Mouse (Mus musculus) large intestine, adult 2 months (tissue): ENCODE measurements at regions not wholly inside any gene's neighbourhood (a gene's known extent, or its start where the extent isn't known, plus 50 kb on each side); places are given as distances from the start of the nearest gene placed in this dataset.
"Not testable (repeated sequence)": the region's sequence is repeated elsewhere in the genome, so short reads cannot be mapped to it uniquely, and the experiment has no call there.

ENCODE experiments used
- DNase-seq: peaks from one replicate; pipeline ENCODE4 v3.0.0-alpha.2; 2012; ENCODE audit warnings: low read depth, low spot score
- WGBS: fragments of 180-500 bp; shearing (Covaris S2); methylation state at CpG from one replicate; pipeline ENCODE4 v1.1.7; 2018; 5-methylcytosine and 5-hydroxymethylcytosine counted together

- no peak for DNase-seq
- 26% methylated on average over 3 of the region's 3 CpGs for WGBS
Observed at GRCm38 (mm10) chr11:24293209-24293608, 215.4 kb downstream of the Bcl11a start.

DNA sequence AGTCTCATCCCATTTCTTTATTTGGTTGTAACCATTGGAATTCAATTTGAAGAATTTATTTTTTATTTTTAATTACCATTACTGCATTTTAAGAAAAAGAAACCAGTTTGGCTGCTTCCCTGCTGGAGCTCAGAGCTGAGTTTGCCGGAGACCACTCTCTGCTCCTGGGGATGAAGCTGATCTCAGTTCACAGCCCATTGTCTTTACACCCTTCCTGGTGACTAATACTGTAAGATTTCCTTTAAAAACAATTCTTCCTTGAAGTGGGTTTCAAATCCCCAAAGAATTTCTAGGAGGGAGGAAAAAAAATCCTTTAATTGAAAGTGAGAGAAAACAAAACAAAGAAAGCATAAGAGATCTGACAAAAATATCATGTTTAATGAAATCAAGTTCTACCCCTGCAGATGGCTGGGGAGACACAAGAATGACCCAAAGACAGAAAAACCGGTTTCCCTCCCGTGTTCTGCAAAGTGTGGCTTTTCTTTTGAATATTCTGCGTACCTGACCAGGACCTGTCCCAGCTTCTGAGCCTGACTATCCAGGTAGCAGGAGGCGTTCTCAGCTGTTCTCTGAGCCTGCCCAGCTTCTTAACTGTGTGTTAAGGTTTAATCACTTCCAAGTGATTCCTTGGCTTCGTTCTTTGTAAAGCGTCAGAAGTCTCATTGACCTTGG lies 216.1 kb downstream of the Bcl11a start:
- DNase-seq: no peak
- WGBS: 91% methylated on average over 7 of the region's 7 CpGs

- WGBS: 41% methylated on average over 12 of the region's 12 CpGs
- no peak for DNase-seq
Observed at GRCm38 (mm10) chr11:24296893-24297624, 219.2 kb downstream of the Bcl11a start.

- 75% methylated on average over 5 of the region's 5 CpGs for WGBS
- DNase-seq: no peak
Observed at GRCm38 (mm10) chr11:24297763-24298162, 219.9 kb downstream of the Bcl11a start.

- 81% methylated on average over 4 of the region's 4 CpGs for WGBS
- no peak for DNase-seq
Observed at GRCm38 (mm10) chr11:24300351-24300750, 222.5 kb downstream of the Bcl11a start.

- no peak for DNase-seq
- WGBS: 85% methylated on average over 3 of the region's 3 CpGs
Observed at GRCm38 (mm10) chr11:24301201-24301600, 223.3 kb downstream of the Bcl11a start.

DNA sequence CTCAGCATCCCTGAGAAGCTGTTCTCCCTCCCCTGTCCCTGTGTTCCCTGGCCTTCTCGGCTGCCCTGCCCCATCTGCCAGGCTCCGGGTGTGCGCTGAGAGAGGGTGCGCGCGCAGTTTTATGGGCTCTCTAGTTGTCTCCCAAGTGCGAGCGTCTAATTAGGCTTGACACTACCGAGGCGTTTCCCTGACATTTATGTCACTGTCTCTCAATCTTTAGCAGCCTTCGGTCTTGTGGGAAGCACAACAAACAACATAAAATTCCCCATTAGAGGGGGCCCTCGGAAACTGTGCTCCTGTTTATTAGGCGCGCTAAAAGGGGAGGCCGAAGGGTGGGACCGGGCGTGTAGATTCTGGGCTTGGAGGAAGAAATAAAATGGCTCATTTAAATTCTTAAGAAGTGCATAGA lies 227.3 kb downstream of the Bcl11a start:
- peak; percentile 80 for DNase-seq
- 8% methylated on average over 17 of the region's 17 CpGs for WGBS

DNA sequence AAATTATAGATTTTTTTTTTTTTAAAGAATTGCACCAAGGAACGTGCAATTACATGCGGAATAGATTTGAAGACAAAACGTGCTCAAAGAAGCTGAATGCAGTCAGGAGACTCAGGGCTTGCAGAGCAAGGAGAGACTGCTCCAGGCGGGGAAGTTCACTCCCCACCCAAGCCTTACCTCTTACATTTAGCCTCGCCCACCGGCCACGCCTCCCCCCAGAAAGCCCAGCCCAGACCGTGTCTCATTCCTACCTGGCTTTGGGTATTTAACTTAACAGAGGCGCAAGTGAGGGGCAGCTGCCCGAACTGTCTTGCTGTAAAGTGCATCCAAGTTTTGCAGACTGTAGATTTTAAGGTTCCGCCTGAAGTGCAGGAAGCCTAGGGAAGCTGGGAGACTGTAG lies 227.8 kb downstream of the Bcl11a start:
- WGBS: 16% methylated on average over 11 of the region's 11 CpGs
- DNase-seq: peak; percentile 29

GRCm38 (mm10) chr11:24306101-24306500 lies 228.2 kb downstream of the Bcl11a start:
- WGBS: 92% methylated on average over 2 of the region's 2 CpGs
- DNase-seq: no peak

GRCm38 (mm10) chr11:24307601-24308252 lies 229.9 kb downstream of the Bcl11a start:
- DNase-seq: no peak

GRCm38 (mm10) chr11:24308253-24308633 lies 230.4 kb downstream of the Bcl11a start:
- 23% methylated on average over 1 of the region's 1 CpGs for WGBS
- DNase-seq: no peak

More at GRCm38 (mm10) chr11:24307601-24308252, 229.9 kb downstream of the Bcl11a start:
- 48% methylated on average over 6 of the region's 6 CpGs for WGBS

- WGBS: 69% methylated on average over 1 of the region's 1 CpGs
Observed at GRCm38 (mm10) chr11:24314046-24314445, 236.2 kb downstream of the Bcl11a start.

GRCm38 (mm10) chr11:24315582-24315981 lies 237.7 kb downstream of the Bcl11a start:
- WGBS: 50% methylated on average over 3 of the region's 3 CpGs
- DNase-seq: no peak

More at GRCm38 (mm10) chr11:24314046-24314445, 236.2 kb downstream of the Bcl11a start:
- no peak for DNase-seq

- DNase-seq: no peak
- WGBS: 77% methylated on average over 4 of the region's 4 CpGs
Observed at GRCm38 (mm10) chr11:24316198-24316597, 238.3 kb downstream of the Bcl11a start.

DNA sequence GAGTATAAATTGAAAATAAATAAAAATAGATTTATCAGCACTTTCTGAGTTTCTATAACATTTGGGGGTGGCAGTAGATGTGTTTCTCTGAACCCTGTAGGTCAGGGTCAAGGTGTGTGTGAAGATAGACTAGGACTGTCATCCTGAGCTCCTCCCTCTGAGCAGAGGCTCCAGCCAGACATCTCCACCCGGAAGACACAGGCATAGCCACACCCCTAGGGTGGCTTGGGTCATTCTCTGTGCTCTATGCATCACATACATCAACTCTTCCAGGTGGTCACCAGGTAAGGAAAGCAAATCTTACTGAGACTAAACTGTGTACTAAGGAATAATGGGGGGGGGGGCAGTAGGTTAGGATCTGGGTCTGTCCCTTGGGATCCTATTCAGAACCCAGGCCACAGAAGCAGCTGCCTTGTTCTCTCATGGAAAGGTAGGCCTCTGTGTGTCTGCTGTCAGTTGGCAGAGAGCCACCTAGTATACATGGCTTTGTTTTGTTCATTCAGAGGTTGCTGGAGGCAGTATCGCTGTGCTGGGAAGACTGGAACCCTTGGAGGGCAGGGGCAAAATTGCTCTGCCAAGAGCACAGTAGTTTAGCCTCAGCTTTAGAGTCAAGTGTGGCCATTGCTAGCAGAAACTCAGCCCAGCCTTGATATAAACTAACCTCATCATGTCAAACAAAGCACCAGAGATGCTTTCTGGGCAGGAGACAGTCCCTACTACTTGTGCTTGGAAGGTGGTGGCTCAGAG lies 240.3 kb downstream of the Bcl11a start:
- WGBS: 62% methylated on average over 2 of the region's 2 CpGs
- no peak for DNase-seq

GRCm38 (mm10) chr11:24319222-24319621 lies 241.4 kb downstream of the Bcl11a start:
- DNase-seq: no peak
- WGBS: 87% methylated on average over 3 of the region's 3 CpGs

GRCm38 (mm10) chr11:24322412-24322811 lies 244.6 kb downstream of the Bcl11a start:
- 33% methylated on average over 5 of the region's 5 CpGs for WGBS
- DNase-seq: not testable (repeated sequence)

GRCm38 (mm10) chr11:24328481-24328880 lies 250.6 kb downstream of the Bcl11a start:
- 74% methylated on average over 4 of the region's 4 CpGs for WGBS
- DNase-seq: no peak

GRCm38 (mm10) chr11:24330366-24331124 lies 252.7 kb downstream of the Bcl11a start:
- DNase-seq: no peak
- WGBS: 86% methylated on average over 10 of the region's 10 CpGs
